Mouse (Mus musculus): ENCODE measurements around the gene Ascl3.

GRCm38 (mm10) chr7:109719286-109719685 is 12.2 kb downstream of the Ascl3 start:
- TF ChIP-seq CTCF (IDR thresholded peaks at IDR 0.05; ENCODE audit: low read depth) (peak; percentile 57), EP300 (IDR thresholded peaks at IDR 0.05; ENCODE audit: low read depth) (no peak)
